Mouse (Mus musculus) hematopoietic stem cell, adult 5-6 weeks (primary cell): ENCODE results near the gene Hoga1. TPM values are rescaled to one million over a fixed set of nuclear protein-coding genes. Genes with fewer than 3 reads are reported as not detected.
A peak's percentile ranks its signal among the peaks of the same experiment; 100 is the strongest.

Experiments
- ATAC-seq, 2 experiments: fragments of 125-278 bp in 1 of 2; replicated peaks in 1 of 2; 2 replicates each; pipeline ENCODE4 v1.8.0; 2016 to 2017; ENCODE audit warnings: inconsistent platforms in 2 of 2, mild to moderate bottlenecking in 2 of 2, moderate number of reproducible peaks in 2 of 2, low read depth in 1 of 2, moderate TSS enrichment in 1 of 2; ENCODE audit not compliant: low FRiP score in 2 of 2, poor library complexity in 2 of 2, severe bottlenecking in 2 of 2, insufficient read depth in 1 of 2, low TSS enrichment in 1 of 2
- total RNA-seq: library from RNA; stranded (forward); fragments of 172-1452, 232-1000 nt; gene quantifications from 2 replicates; pipeline ENCODE4 v1.2.3, GENCODE M21; 2017

Gene Hoga1
- 0.94 TPM in 1 of 2 replicates, not detected in the other for total RNA-seq

DNA sequence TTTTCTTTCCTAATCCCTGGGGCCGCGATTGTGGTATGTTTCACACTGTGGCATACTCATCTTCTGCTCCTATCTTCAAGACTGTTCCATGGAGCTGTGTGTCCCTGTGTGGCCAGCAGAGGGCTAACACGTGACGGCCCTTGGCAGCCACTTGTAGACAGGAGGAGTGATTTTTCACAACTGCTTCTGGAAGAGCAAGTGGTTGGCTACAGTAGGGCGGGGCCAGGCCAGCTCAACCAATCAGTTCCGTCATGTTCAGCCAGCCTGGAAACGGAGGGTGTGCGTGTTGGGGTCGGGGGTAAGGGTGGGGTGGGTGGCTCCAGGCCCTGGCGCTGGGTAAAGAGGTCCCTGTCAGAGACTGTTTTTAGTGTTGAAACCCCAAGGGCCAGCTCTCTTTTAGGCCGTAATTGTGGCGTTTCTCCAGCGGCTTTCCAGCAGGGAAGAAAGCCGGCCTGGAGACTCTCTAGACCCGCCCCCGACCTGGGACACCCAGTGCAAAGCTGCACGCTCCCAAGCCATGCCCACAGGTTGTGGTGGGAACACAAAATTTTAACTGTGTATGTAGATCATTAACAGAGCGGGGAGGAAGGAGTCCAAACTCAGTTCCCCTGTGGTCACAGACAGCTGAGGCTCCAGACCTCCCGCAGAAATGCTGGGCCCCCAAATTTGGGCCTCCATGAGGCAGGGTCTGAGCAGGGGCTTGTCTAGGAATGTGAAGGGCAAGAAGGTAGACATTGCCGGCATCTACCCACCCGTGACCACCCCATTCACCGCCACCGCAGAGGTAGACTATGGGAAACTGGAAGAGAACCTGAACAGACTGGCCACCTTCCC is at the start of gene Hoga1:
Gene Hoga1, plus strand, starts transcription at position 342 of the 834 bp plus-strand sequence.
- peak; percentile 70 to 86 for ATAC-seq

DNA sequence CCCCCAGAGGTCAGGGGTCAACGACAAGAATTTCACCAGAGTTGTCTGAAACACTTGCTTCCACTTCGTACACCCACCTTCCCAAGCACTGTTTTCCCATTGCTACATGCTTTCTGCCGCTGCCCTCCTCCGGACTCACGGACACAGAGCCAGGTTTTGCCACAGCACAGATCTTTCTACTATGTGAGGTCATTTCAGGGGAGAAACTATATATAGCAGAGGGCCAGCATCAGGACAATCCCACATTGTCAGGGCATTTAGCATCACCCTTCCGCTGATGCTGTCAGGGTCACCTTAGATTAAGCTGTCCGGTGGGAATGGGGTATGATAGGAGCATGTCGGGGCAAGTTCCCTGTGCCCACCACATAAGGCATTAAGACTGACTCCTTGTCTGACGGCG is 48.3 kb upstream of the Hoga1 start:
- no peak for ATAC-seq

DNA sequence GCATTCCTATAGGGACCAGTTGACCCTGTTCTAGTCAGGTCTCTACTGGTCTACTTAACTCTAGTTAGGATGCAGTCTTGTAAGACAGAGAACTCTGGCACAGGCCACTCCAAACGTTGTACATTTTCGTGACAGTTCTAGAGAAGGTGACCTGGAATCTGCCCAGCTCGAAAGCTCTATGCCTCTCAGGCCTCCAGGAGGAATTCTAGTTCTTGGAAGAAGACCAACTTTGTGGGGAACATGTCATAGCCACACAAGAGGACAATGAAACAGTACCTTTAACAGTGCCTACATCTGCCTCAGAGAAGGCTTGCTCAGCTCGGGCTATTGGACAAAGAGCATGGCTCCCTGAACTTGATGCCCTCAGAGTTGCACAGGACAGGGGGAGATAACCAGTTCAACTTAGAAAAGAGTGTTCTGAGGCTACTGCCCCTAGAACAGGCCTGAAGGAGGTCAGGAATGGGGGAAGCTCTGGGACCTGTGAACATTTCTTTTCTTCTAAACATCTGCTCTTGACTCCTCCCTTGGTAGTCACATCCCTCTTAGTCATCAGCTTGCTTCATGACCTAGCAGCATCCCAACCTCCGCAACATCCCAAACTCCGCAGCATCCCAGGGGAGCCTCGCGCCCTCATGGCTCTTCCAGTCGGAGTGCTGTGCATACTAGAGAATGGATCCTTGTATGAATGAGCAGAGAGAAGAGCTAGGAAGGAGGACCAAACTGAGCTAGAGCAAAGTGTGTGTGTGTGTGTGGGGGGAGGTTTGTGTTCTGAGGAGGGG is 46.5 kb upstream of the Hoga1 start:
- ATAC-seq, result no peak

DNA sequence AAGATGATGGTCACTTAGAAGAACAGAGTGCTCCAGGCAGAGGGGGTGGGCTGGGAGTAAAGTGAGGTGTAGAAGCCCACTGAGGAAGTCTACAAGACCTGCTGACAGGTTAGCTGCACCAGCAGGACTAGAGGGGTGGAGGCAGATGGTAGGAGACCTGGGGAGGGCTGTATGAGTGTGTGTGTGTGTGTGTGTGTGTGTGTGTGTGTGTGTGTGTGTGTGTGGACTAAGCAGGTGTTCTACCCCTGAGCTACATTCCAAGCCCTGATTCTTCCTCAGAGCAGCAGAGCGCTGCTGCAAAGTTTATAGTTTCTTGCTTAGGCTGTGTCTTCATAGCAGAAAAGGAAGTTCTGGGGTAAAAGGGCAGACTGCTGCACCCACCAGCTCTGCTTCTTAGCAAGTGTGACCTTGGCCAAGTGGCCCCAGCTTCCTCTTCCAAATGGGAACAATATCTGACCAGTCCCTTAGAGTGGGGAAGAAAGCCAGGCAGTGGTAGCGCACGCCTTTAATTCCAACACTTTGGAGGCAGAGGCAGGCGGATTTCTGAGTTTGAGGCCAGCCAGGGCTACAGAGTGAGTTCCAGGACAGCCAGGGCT is 45.6 kb upstream of the Hoga1 start:
- peak in 1 of 2 experiments; percentile 40; a peak in 1 of 4 replicates for ATAC-seq

DNA sequence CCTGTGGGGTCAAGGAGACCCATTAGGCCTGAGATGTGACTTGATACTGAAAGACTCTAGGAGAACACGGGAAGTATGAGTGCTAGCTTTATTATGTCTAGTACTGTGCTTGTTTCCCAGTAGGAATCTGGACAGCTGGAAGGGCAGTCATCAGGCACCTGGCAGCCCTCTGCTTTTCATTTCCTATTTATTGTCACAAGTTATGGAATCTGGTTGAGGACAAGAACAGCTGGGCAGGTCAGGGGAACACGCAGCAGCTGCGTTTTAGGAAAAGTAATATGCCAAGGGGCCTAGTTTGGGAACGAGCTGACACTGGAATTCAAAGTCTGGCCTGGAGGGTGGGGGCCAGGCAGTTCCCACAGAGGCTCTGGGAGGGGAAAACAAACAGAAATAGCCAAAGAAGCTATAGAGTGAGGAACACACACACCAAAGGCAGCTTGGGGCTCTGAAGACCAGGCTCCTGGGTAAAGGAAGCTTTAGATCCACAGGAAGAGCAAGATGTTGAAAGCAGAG is 44.9 kb upstream of the Hoga1 start:
- no peak for ATAC-seq

DNA sequence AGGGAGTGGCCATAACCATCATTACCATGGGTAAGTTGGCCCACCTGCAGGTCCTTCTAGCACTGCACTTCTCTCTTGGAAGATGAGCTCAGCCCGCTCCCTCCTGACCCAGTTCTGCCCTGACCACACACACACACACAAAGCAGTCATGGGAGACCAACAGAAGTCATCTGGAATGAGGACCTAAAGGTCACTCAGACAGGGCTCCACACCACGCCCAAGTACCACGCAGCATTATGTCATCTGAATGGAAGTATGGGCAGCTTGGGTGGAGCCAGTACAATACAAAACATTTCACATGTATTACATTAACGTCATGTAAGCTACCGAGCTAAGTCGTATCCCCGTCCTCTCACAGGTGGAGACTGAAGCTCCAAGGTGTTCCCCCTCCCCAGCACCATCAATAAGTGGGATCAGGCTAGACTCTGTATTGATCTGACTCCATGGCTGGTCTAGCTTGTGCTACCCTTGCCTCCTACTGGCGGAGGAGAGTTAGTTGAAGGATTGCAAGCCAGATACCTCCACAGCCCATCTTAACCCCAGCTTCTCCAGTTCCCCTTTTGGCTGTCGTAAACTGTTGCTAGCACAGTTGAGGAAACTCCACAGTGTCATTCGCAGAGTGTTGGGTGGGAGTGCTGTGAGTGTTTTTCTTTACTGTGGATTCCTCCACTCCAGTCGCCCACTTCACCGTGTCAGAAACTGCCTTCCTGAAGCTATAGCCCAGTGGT is 44.0 kb upstream of the Hoga1 start:
- peak; percentile 34 to 68; a peak in 2 of 4 replicates for ATAC-seq

DNA sequence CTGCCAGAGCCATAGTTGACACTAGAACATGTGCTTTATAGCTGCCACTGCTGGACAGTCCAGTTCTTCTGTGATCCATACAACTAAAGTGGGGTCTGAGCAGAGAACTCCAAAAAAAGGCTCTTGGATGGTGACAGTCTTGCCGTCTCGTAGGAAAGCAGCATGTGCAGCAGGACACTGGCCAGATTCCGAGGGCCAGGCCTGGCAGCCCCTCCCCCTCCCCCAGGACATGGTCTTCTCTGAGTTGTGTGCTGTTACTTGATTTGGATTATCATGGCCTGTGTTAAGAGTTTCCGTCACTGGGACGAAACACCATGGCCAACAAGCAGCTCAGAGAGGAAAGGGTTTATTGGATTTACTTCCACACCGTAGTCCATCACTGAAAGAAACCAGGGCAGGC is 41.2 kb upstream of the Hoga1 start:
- no peak for ATAC-seq

DNA sequence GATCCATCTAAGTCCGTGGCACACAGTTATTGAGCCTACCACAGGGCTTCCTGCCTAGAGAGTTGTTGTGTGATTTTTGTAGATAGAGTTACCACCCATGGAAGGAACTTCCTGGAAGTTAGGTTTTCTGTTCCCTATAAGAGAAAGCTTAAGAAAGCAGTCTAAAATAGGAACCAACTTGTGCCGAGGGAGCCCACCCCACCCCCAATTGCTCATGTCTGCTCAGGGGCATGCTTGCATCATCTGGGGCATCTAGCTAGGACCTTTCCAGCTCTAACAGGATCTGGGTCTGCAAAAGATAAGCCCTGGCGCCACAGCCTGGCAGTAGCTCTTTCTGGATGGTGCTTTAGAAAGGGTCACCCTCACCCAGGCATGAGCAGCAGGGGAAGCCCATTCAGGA is 39.8 kb upstream of the Hoga1 start:
- ATAC-seq, result peak; percentile 68 to 69

DNA sequence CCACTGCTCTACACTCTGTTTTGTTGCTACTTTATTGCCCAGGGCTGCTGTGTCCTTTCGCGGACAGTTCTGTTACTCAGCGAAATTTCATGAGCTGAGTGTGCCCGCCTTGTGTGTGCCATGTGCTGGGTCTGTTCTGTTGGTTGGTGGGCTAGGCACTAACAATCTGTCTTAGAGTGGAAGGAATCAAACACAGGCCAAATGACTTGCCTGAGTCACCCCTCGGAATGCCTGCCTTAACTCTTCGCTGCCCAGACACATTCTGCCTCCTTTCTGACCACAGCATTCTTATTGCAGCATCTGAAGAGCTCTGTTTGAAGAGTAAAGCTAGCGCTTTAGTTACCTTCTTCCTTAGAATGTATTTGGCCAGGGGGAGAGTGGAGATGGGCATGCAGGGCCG is 38.8 kb upstream of the Hoga1 start:
- ATAC-seq, result no peak

DNA sequence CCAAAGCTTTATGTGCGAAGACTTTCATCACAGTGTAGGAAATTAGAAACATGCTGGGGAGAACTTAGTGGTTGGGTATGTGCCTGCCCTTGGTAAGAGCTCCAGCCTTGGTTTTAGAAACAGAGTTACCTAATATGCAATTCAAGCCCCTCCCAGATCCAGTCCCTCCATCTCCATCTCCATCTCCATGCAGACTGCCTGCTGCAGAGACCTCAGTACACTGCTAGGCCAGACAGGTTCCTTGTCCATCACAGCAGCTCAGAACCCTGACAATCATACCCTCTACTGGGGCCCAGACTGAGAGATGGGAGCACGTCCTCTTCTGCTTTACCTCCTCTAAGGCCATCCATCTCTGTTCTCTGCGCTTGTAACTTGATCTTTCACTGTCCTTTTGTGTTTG is 36.8 kb upstream of the Hoga1 start:
- ATAC-seq, result no peak

DNA sequence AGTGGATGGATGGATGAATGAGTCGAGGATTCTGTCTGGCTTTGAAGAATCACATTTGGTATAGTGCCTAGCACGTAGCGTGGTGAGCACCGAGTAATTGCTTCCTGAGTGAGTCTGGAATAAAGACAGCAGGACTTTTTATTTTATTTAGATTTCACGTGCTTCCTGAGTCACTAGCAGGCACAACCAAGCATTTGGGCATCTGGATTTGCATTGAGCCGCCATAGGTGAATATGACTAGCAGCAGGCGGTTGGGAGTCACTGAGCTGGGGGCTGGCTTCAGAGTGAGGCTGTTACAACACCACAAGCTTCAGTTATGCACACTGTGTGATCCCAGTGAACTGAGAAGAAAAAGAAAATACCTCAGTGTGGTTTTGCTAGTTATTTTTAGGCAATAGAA is 36.3 kb upstream of the Hoga1 start:
- no peak for ATAC-seq

DNA sequence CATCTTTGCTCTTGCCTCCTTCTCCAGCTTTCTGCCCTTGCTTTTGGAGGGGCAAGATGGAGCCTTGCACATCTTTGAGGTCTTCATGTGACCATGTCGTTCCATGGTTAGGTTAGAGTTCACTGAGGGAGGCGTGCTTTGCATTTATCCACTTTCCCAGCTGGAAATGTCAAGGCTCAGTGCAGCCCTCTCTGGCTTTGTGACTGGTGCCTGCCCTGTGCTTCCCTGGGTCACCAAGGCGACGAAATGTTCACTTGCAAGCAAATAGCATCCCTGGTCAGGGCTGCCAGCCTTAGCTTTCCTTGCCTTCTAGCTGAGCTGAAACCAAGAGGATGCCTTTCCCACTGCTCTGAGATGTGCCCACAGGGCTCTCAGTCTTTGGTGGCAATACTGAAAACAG is 35.0 kb upstream of the Hoga1 start:
- ATAC-seq, result no peak

DNA sequence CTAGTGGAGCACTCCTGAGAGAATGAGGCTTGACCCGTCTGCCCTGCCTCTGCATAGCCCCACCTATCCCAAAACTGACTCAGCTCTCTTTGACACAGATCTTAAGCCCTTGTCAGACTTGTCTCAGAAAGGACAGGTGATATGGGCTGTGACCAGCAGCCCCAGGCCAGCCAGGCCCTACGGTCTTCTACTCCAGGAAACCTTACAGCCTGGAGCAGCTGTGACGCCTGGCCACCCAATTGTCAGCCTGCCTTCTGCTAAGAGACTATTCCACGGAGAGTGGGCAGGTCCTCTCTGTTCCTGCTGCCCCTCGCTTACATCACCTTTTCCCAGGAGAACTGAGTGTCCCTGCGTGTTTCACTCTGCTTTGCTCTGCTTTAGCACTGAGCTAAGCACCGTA is 34.3 kb upstream of the Hoga1 start:
- no peak for ATAC-seq

DNA sequence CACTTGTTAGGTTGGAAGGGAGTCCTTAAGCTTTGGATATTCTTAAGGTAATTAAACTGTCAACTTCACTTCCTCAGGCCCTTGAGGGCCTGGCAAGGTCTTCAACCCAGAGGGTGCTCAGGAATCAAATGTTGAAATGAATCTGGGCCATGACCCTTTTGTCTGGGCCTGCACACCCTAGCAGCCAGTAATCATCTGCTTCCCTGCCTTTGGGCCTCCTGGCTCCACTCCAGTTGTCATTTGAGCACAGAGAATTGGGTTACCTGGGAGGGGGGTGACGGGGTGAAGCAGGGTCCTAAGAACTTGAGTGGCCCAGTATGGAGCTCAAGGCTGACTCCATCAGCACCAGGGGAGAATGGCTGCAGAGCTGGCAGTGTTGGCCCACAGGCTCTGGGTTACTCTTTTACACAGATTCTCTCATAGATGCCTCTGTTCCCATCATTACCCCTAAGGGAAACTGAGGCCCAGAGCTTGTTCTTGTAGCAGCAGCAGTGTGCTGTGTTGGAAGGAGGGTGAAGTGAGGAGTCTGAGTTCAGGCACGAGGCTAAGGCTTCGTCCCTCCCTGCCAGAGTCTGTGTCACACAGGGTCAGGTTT is 31.1 kb upstream of the Hoga1 start:
- ATAC-seq, result no peak

DNA sequence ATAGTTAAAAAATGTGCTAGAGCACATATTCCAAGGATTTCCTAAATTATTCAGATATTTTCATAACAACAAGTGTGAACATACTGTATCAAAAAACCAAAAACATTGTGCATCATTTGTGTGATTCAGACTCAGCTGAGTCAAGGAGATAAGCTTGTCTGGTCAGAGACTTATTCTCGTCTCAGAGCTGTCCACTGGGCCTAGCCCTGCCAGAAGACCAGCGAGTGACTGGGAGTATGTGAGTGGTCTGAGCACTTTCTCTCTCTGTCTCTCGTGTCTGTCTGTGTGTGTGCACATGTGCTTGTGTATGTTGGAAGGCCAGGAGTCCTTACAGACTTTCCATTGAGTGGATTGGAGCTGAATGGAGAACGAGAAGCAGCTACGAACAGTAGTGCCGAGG is 30.4 kb upstream of the Hoga1 start:
- ATAC-seq, result no peak

DNA sequence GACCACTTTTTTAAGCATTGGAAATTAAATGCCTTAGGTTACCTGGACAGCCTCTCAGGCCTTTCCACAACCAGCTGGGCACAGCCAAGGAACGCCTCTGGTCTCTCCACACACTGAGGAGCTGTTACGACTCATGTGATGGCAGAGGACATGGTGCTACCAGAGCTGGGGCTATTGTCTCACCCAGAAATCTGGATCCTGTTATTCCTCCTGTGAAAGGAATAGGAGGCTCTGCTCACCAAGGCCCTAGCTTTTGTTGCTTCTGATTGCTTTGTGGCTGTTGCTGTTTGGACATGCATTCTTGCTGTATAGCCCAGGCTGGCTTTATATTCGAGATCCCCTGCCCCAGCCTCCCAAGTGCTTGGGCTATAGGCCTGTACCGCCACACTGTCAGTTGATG is 29.2 kb upstream of the Hoga1 start:
- no peak for ATAC-seq

DNA sequence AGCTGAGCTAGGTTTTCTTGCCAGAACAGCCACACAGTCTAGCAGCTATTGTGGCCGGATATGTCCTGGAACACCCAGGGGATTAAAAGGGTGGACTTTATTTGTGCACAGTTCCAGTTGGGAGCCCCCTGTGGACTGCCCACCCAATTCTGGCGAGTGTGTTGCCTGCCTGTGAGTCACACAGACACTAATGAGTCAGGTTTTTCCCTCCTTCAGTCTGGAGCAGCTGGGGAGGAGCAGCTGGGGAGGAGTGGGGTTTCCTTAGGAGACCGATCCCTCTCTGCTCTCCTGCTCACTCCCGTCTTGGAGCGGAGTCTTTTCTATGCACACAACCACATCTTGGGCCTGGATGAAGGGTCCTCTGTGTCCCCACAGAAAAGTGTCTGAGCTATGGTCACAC is 28.6 kb upstream of the Hoga1 start:
- ATAC-seq, result no peak
